Comparison of ENCODE assay signal across 14 mouse cellular contexts in genomic region chr11:64481445-64481844, GRCm38 (mm10). TPM values are rescaled to one million over a fixed set of nuclear protein-coding genes. Genes with fewer than 3 reads are reported as not detected.
"Had no signal": no experiment of that assay in that cellular context is flagged by ENCODE, and none has a peak within 500 bp of the region (broad histone marks: within the 10 kb centered on the region; RNA-seq: fewer than 3 reads in every experiment).

No protein-coding gene starts in this region.

- H3K27ac ChIP-seq: left cerebral cortex, adult 2 months; liver, embryonic 13.5 days; midbrain, embryonic 13.5 days; neural tube, embryonic 15.5 days had no signal

- H3K4me1 ChIP-seq: liver, embryonic 13.5 days had no signal

- H3K27me3 ChIP-seq: liver, embryonic 13.5 days; neural tube, embryonic 15.5 days had no signal

- H3K9me3 ChIP-seq: liver, embryonic 13.5 days; midbrain, embryonic 13.5 days; neural tube, embryonic 15.5 days had no signal

- H3K36me3 ChIP-seq: liver, embryonic 13.5 days; midbrain, embryonic 13.5 days; neural tube, embryonic 15.5 days had no signal

- ATAC-seq: intestine, postnatal 0 days; liver, postnatal 0 days; midbrain, embryonic 13.5 days had no signal

- DNase-seq: kidney, adult 8-10 months; kidney, postnatal 10 days; liver; liver, embryonic 13.5 days; liver, postnatal 0 days; right cerebral cortex, adult 18-20 months; right cerebral cortex, postnatal 25 days; thymus, postnatal 36 days had no signal

- H3K4me2 ChIP-seq: liver, embryonic 13.5 days; midbrain, embryonic 13.5 days; neural tube, embryonic 15.5 days had no signal

- H3K4me3 ChIP-seq: left cerebral cortex, adult 2 months; liver, embryonic 13.5 days; midbrain, embryonic 13.5 days; neural tube, embryonic 15.5 days had no signal

- H3K9ac ChIP-seq: liver, embryonic 13.5 days; liver, postnatal 0 days; midbrain, embryonic 13.5 days; neural tube, embryonic 15.5 days had no signal

RNA-seq across cellular contexts. Expression of gene F930015N05Rik, which starts 45.0 kb away (rescaled TPM):
- total RNA-seq: megakaryocyte-erythroid progenitor cell, adult 5-6 weeks had no signal
- polyA plus RNA-seq: intestine, postnatal 0 days; thymus, postnatal 0 days had no signal

RNA-seq across cellular contexts. Expression of gene Hs3st3a1, which starts 46.3 kb away (rescaled TPM):
- total RNA-seq: megakaryocyte-erythroid progenitor cell, adult 5-6 weeks had no signal
